Comparison of ENCODE assay signal across 22 mouse cellular contexts in genomic region chr6:126199916-126200315, GRCm38 (mm10). TPM values are rescaled to one million over a fixed set of nuclear protein-coding genes. Genes with fewer than 3 reads are reported as not detected.
DNase-seq lines count a peak whose midpoint lies in the region; ATAC-seq and TF ChIP-seq lines count a peak whose summit lies in the region.
"Had no signal": no experiment of that assay in that cellular context is flagged by ENCODE, and none has a peak within 500 bp of the region (broad histone marks: within the 10 kb centered on the region; RNA-seq: fewer than 3 reads in every experiment).

No protein-coding gene starts in this region.

- H3K4me1 ChIP-seq in hindbrain, postnatal 0 days (ENCODE audit: insufficient read depth, low read length): no peaks in the 10 kb centered on the region
- no peaks in the 10 kb centered on the region for H3K4me1 ChIP-seq in hindbrain, embryonic 16.5 days (ENCODE audit: control insufficient read depth, insufficient read depth, low read depth, low read length)
- H3K4me1 ChIP-seq: embryonic facial prominence, embryonic 12.5 days; lung, embryonic 15.5 days had no signal

- DNase-seq in gastrocnemius, adult 2 months: peak; percentile 24
- DNase-seq in gastrocnemius, postnatal 4 days (ENCODE audit: low spot score in 2 of 2): no peak
- peak; percentile 27 for DNase-seq in hindbrain, postnatal 0 days (ENCODE audit: low spot score)
- peak; percentile 93 for DNase-seq in cerebellum, adult 11-12 months
- peak; percentile 85 to 89 for DNase-seq in cerebellum, postnatal 14 days
- DNase-seq in thymus, postnatal 0 days (ENCODE audit: low spot score): no peak
- DNase-seq: adrenal gland, postnatal 25 days; kidney, postnatal 36 days; layer of hippocampus, adult 9-11 months; lung, postnatal 4 days; thymus, postnatal 36 days had no signal

- H3K27me3 ChIP-seq in hindbrain, postnatal 0 days (ENCODE audit: insufficient read depth, low read length): no peaks in the 10 kb centered on the region
- no peaks in the 10 kb centered on the region for H3K27me3 ChIP-seq in hindbrain, embryonic 16.5 days (replicated peaks; ENCODE audit: control insufficient read depth, insufficient read depth, low read length)
- H3K27me3 ChIP-seq: embryonic facial prominence, embryonic 12.5 days; forebrain, embryonic 13.5 days; lung, embryonic 15.5 days had no signal

- WGBS in hindbrain, postnatal 0 days: 65% methylated on average over 2 of the region's 2 CpGs
- WGBS in hindbrain, embryonic 16.5 days: 75% methylated on average over 2 of the region's 2 CpGs

- no peak overlapping the region for H3K27ac ChIP-seq in gastrocnemius, adult 2 months
- H3K27ac ChIP-seq in hindbrain, postnatal 0 days: no peak overlapping the region
- H3K27ac ChIP-seq in hindbrain, embryonic 16.5 days (ENCODE audit: low read depth, low read length): no peak overlapping the region
- H3K27ac ChIP-seq: embryonic facial prominence, embryonic 12.5 days; forebrain, embryonic 13.5 days; hindbrain, embryonic 14.5 days; liver, embryonic 14.5 days; lung, embryonic 15.5 days had no signal

- no peak for TF ChIP-seq CTCF in gastrocnemius, adult 2 months (IDR thresholded peaks at IDR 0.05)
- TF ChIP-seq CTCF in hindbrain, postnatal 0 days (IDR thresholded peaks at IDR 0.05; ENCODE audit: low read depth): no peak

- ATAC-seq in hindbrain, postnatal 0 days: no peak
- no peak for ATAC-seq in hindbrain, embryonic 16.5 days
- ATAC-seq in granulocyte monocyte progenitor cell, adult 5-6 weeks (replicated peaks; ENCODE audit: poor library complexity, severe bottlenecking): no peak
- ATAC-seq: CD4-positive, CD25-positive, alpha-beta regulatory T cell, adult 4 months; forebrain, embryonic 13.5 days; intestine, embryonic 16.5 days; Patski had no signal

- H3K4me2 ChIP-seq in hindbrain, postnatal 0 days (ENCODE audit: low read depth, low read length): no peak overlapping the region
- no peak overlapping the region for H3K4me2 ChIP-seq in hindbrain, embryonic 16.5 days (ENCODE audit: low read length)
- H3K4me2 ChIP-seq: embryonic facial prominence, embryonic 12.5 days; forebrain, embryonic 13.5 days; hindbrain, embryonic 14.5 days; lung, embryonic 15.5 days had no signal

- no peak overlapping the region for H3K4me3 ChIP-seq in gastrocnemius, adult 2 months
- no peak overlapping the region for H3K4me3 ChIP-seq in hindbrain, postnatal 0 days (ENCODE audit: low read length)
- H3K4me3 ChIP-seq in hindbrain, embryonic 16.5 days (ENCODE audit: low read length): no peak overlapping the region
- H3K4me3 ChIP-seq: embryonic facial prominence, embryonic 12.5 days; erythroblast, embryonic 14.5 days; forebrain, embryonic 13.5 days; lung, embryonic 15.5 days had no signal

- no peak overlapping the region for H3K9ac ChIP-seq in hindbrain, postnatal 0 days (replicated peaks; ENCODE audit: low read length)
- no peak overlapping the region for H3K9ac ChIP-seq in hindbrain, embryonic 16.5 days (ENCODE audit: low read depth, low read length)
- H3K9ac ChIP-seq: embryonic facial prominence, embryonic 12.5 days; forebrain, embryonic 13.5 days; hindbrain, embryonic 14.5 days; liver, embryonic 14.5 days; lung, embryonic 15.5 days had no signal

- intact Hi-C loops in gastrocnemius, adult 2 months (cut with DNase I): no loop called here

- H3K36me3 ChIP-seq in hindbrain, postnatal 0 days (ENCODE audit: insufficient read depth, low read length): no peaks in the 10 kb centered on the region
- H3K36me3 ChIP-seq in hindbrain, embryonic 16.5 days (ENCODE audit: control insufficient read depth, insufficient read depth, low read length): no peaks in the 10 kb centered on the region
- H3K36me3 ChIP-seq: embryonic facial prominence, embryonic 12.5 days; lung, embryonic 15.5 days had no signal

- no peaks in the 10 kb centered on the region for H3K9me3 ChIP-seq in hindbrain, postnatal 0 days (ENCODE audit: low read length)
- H3K9me3 ChIP-seq in hindbrain, embryonic 16.5 days (ENCODE audit: control insufficient read depth, low read length): no peaks in the 10 kb centered on the region
- H3K9me3 ChIP-seq: embryonic facial prominence, embryonic 12.5 days; forebrain, embryonic 13.5 days; lung, embryonic 15.5 days had no signal

RNA-seq across cellular contexts. Expression of gene Ntf3, which starts 33.2 kb away (rescaled TPM):
- total RNA-seq in gastrocnemius, adult 2 months (2021): 1 to 10 TPM; 1.4 to 2.4 TPM
- total RNA-seq in gastrocnemius, postnatal 4 days (2021): 1 to 10 TPM; 3.0 to 3.3 TPM
- 6.7 and 8.9 TPM in 2 replicates for total RNA-seq in hindbrain, postnatal 0 days (2014; rRNA removed)
- 7.9 and 9.1 TPM in 2 replicates for polyA plus RNA-seq in hindbrain, postnatal 0 days (2015; fragmentation: Nextera tagmentation; extraction: Ambion mirVana)
- polyA plus RNA-seq in hindbrain, embryonic 16.5 days (2015; fragmentation: Nextera tagmentation; extraction: Ambion mirVana): 5.2 and 5.5 TPM in 2 replicates
- polyA plus RNA-seq in thymus, postnatal 0 days (2015; fragmentation: Nextera tagmentation; extraction: Ambion mirVana): 0.20 and 0.33 TPM in 2 replicates
- total RNA-seq in granulocyte monocyte progenitor cell, adult 5-6 weeks (2014; fragmentation: Nextera tagmentation): not detected in 2 replicates
- not detected in 2 replicates for total RNA-seq in granulocyte monocyte progenitor cell, adult 5-6 weeks (2017)
- polyA plus RNA-seq: CD4-positive, CD25-positive, alpha-beta regulatory T cell, adult 4 months; erythroblast, embryonic 14.5 days; Patski had no signal

Comparison
In these comparisons a context has a peak if more than half of its experiments do, and no peak if none do; other contexts are left out.
1. DNase-seq: peak in gastrocnemius, adult 2 months (single experiment), hindbrain, postnatal 0 days (single experiment), cerebellum, adult 11-12 months (single experiment) and cerebellum, postnatal 14 days (2 of 2); none in gastrocnemius, postnatal 4 days (0 of 2) and thymus, postnatal 0 days (single experiment).